Mouse (Mus musculus): ENCODE measurements around the gene B230217C12Rik. TPM values are rescaled to one million over a fixed set of nuclear protein-coding genes. Genes with fewer than 3 reads are reported as not detected.
"Not testable (repeated sequence)": the region's sequence is repeated elsewhere in the genome, so short reads cannot be mapped to it uniquely, and the experiment has no call there.

B230217C12Rik gene
- polyA plus RNA-seq, 2 experiments: 0.60 to 0.63 TPM

- H3K9me3 ChIP-seq (ENCODE audit: control insufficient read depth, low read length): no peaks in the 10 kb centered on the region
- no peak overlapping the region for H3K4me2 ChIP-seq (ENCODE audit: low read depth)
- no peak for ATAC-seq (ENCODE audit: insufficient read depth)
- no peaks in the 10 kb centered on the region; a peak in 1 of 4 replicates for H3K4me1 ChIP-seq (replicated peaks; ENCODE audit: control insufficient read depth in 2 of 2, insufficient read depth in 2 of 2, low read length in 1 of 2)
- 46% methylated on average over 2 of the region's 2 CpGs for WGBS (ENCODE audit: insufficient replicate concordance)
- no peak for DNase-seq (ENCODE audit: low read depth in 3 of 3, low spot score in 3 of 3)
- no peak for TF ChIP-seq CTCF (IDR thresholded peaks at IDR 0.05; ENCODE audit: low read depth)
- TF ChIP-seq EP300 (IDR thresholded peaks at IDR 0.05; ENCODE audit: low read depth): no peak
- H3K9ac ChIP-seq (replicated peaks): no peak overlapping the region
- no peaks in the 10 kb centered on the region for H3K27me3 ChIP-seq (ENCODE audit: control insufficient read depth, insufficient read depth, low read length)
- H3K36me3 ChIP-seq (replicated peaks; ENCODE audit: control insufficient read depth, insufficient read depth, low read depth): no peaks in the 10 kb centered on the region
- no peak overlapping the region for H3K4me3 ChIP-seq (ENCODE audit: insufficient read depth in 1 of 2, low read depth in 2 of 2, low read length in 2 of 2)
- no peak overlapping the region for H3K27ac ChIP-seq
Observed at GRCm38 (mm10) chr11:97862148-97862547, 21.6 kb downstream of the B230217C12Rik start.

GRCm38 (mm10) chr11:97865421-97865820 lies 24.8 kb downstream of the B230217C12Rik start:
- no peaks in the 10 kb centered on the region for H3K9me3 ChIP-seq (ENCODE audit: control insufficient read depth, low read length)
- ATAC-seq (ENCODE audit: insufficient read depth): no peak
- H3K4me3 ChIP-seq (ENCODE audit: insufficient read depth in 1 of 2, low read depth in 2 of 2, low read length in 2 of 2): no peak overlapping the region

GRCm38 (mm10) chr11:97866091-97866888 lies 25.7 kb downstream of the B230217C12Rik start:
- Histone ChIP-seq H3K27ac (no peak overlapping the region), H3K4me3 (ENCODE audit: insufficient read depth in 1 of 2, low read depth in 2 of 2, low read length in 2 of 2) (no peak overlapping the region), H3K9ac (replicated peaks) (no peak overlapping the region), H3K4me1 (replicated peaks; ENCODE audit: control insufficient read depth in 2 of 2, insufficient read depth in 2 of 2, low read length in 1 of 2) (no peaks in the 10 kb centered on the region; a peak in 1 of 4 replicates), H3K36me3 (replicated peaks; ENCODE audit: control insufficient read depth, insufficient read depth, low read depth) (no peaks in the 10 kb centered on the region), H3K4me2 (ENCODE audit: low read depth) (no peak overlapping the region), H3K27me3 (ENCODE audit: control insufficient read depth, insufficient read depth, low read length) (no peaks in the 10 kb centered on the region), H3K9me3 (ENCODE audit: control insufficient read depth, low read length) (no peaks in the 10 kb centered on the region)
- 72% methylated on average over 3 of the region's 3 CpGs for WGBS (ENCODE audit: insufficient replicate concordance)
- DNase-seq (ENCODE audit: low read depth in 3 of 3, low spot score in 3 of 3) (peak in 1 of 3 experiments; percentile 22), ATAC-seq (ENCODE audit: insufficient read depth) (0 out of 2 replicates have a peak, but pooled peaks have one; percentile 18)
- TF ChIP-seq CTCF (IDR thresholded peaks at IDR 0.05; ENCODE audit: low read depth) (no peak), EP300 (IDR thresholded peaks at IDR 0.05; ENCODE audit: low read depth) (no peak)

More at GRCm38 (mm10) chr11:97865421-97865820, 24.8 kb downstream of the B230217C12Rik start:
- no peak overlapping the region for H3K4me2 ChIP-seq (ENCODE audit: low read depth)
- H3K27me3 ChIP-seq (ENCODE audit: control insufficient read depth, insufficient read depth, low read length): no peaks in the 10 kb centered on the region
- no peak overlapping the region for H3K27ac ChIP-seq
- no peaks in the 10 kb centered on the region; a peak in 1 of 4 replicates for H3K4me1 ChIP-seq (replicated peaks; ENCODE audit: control insufficient read depth in 2 of 2, insufficient read depth in 2 of 2, low read length in 1 of 2)
- no peak for DNase-seq (ENCODE audit: low read depth in 3 of 3, low spot score in 3 of 3)
- no peak overlapping the region for H3K9ac ChIP-seq (replicated peaks)
- H3K36me3 ChIP-seq (replicated peaks; ENCODE audit: control insufficient read depth, insufficient read depth, low read depth): no peaks in the 10 kb centered on the region
- WGBS (ENCODE audit: insufficient replicate concordance): 72% methylated on average over 5 of the region's 5 CpGs
- no peak for TF ChIP-seq CTCF (IDR thresholded peaks at IDR 0.05; ENCODE audit: low read depth)
- TF ChIP-seq EP300 (IDR thresholded peaks at IDR 0.05; ENCODE audit: low read depth): no peak

GRCm38 (mm10) chr11:97867591-97867990 lies 27.0 kb downstream of the B230217C12Rik start:
- Histone ChIP-seq H3K9ac (replicated peaks) (no peak overlapping the region), H3K4me3 (ENCODE audit: insufficient read depth in 1 of 2, low read depth in 2 of 2, low read length in 2 of 2) (no peak overlapping the region), H3K4me2 (ENCODE audit: low read depth) (no peak overlapping the region), H3K9me3 (ENCODE audit: control insufficient read depth, low read length) (no peaks in the 10 kb centered on the region), H3K27me3 (ENCODE audit: control insufficient read depth, insufficient read depth, low read length) (no peaks in the 10 kb centered on the region), H3K36me3 (replicated peaks; ENCODE audit: control insufficient read depth, insufficient read depth, low read depth) (no peaks in the 10 kb centered on the region), H3K4me1 (replicated peaks; ENCODE audit: control insufficient read depth in 2 of 2, insufficient read depth in 2 of 2, low read length in 1 of 2) (no peaks in the 10 kb centered on the region; a peak in 1 of 4 replicates), H3K27ac (no peak overlapping the region)
- DNase-seq (ENCODE audit: low read depth in 3 of 3, low spot score in 3 of 3): no peak
- WGBS (ENCODE audit: insufficient replicate concordance): 68% methylated on average over 3 of the region's 3 CpGs
- TF ChIP-seq EP300 (IDR thresholded peaks at IDR 0.05; ENCODE audit: low read depth) (no peak), CTCF (IDR thresholded peaks at IDR 0.05; ENCODE audit: low read depth) (no peak)
- no peak for ATAC-seq (ENCODE audit: insufficient read depth)

- not testable (repeated sequence) for DNase-seq (ENCODE audit: low read depth in 3 of 3, low spot score in 3 of 3); H3K4me2 ChIP-seq (ENCODE audit: low read depth); H3K27me3 ChIP-seq (ENCODE audit: control insufficient read depth, insufficient read depth, low read length); H3K9me3 ChIP-seq (ENCODE audit: control insufficient read depth, low read length); H3K9ac ChIP-seq (replicated peaks); H3K4me1 ChIP-seq (replicated peaks; ENCODE audit: control insufficient read depth in 2 of 2, insufficient read depth in 2 of 2, low read length in 1 of 2); H3K4me3 ChIP-seq (ENCODE audit: insufficient read depth in 1 of 2, low read depth in 2 of 2, low read length in 2 of 2); H3K27ac ChIP-seq; H3K36me3 ChIP-seq (replicated peaks; ENCODE audit: control insufficient read depth, insufficient read depth, low read depth); ATAC-seq (ENCODE audit: insufficient read depth)
- 58% methylated on average over 5 of the region's 5 CpGs for WGBS (ENCODE audit: insufficient replicate concordance)
Observed at GRCm38 (mm10) chr11:97872378-97872777, 31.8 kb downstream of the B230217C12Rik start.
